Mouse (Mus musculus) skeletal muscle tissue, adult 2 months (tissue): ENCODE measurements around the gene Ttc12.

Experiments
- DNase-seq: peaks from one replicate; pipeline ENCODE4 v3.0.0-alpha.2; 2012; ENCODE audit warnings: low read depth, low spot score

Ttc12 gene

DNA sequence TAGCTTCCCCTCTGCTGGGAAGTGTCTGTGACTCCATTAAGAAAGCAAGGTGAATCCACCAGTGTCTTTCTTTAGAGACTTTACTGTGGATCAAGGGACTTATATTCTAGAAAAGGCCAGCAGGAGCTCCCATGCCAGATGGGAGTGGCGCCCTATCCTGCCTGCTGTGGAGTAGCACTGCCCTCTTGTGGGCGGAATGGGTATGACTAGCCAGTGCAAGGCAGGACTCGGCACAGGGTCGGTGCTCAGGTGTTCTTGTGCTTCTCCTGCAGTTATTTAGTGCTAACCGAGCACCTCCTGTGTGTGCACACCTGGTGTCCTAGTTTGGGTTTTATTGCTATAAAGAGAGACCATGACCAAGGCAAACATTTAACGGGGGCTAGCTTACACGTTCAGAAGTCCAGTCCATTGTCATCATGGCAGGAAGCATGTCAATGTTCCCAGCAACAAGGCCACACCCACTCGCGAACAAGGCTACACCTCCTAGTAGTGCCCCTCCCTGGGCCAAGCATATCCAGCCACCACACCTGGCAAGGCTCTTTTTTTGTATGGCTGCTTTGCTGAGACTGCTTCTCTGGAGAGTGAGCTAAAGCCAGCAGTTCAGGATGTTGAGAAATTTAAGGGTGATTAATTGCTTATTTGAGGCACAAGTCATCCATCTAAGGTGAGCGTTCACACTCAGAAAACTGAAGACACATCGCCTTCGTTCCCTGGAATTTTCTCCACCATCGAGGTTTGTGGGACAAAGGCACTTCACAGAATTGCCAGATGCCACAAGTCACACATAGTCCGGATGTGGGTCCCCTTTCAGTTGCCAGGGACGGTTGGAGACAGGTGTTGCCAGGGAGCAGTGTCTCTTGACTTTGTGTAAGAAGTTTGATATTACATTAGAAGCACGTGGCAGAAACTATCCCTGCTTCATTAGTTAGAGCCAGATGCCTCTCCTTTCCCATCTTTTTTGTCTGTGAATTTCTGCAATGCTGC is 3.2 kb upstream of the Ttc12 start:
- DNase-seq = peak; percentile 58

DNA sequence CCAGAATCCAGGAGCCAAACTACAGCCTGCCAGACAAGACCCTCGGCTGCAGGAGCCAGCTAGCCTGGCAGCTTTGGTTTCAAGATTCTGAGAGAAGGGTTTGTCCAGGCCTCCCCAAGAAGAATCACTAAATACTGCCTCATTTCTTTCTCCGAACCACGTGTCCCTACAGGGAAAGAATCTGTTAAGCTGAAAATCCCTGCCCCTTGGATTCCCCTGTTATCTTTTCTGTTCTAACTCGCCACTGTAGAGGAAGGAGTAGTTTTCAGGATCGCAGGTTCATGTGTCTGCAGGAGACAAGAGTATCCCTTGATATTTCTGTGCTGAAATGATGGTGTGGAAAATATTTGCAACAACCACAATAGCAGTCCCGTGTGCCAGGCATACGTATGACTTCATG is 2.2 kb upstream of the Ttc12 start:
- no peak for DNase-seq

DNA sequence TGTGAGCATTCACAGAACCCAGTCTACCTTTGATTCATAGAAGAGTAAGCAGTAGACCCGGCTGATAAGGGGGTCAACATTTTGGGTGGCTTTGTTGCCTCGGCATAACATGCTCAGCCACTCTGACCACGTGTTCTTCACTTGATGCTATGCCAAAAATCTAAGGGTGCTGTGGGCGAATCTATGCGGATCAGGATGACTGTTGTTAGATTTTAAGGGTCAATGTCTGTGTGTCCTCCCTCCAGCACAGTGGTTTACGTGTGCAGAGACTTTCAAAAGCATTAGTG is 1.6 kb upstream of the Ttc12 start:
- DNase-seq = no peak

GRCm38 (mm10) chr9:49486805-49487656 is 1.0 kb upstream of the Ttc12 start:
- no peak for DNase-seq

GRCm38 (mm10) chr9:49485250-49485891 is 654 bp downstream of the Ttc12 start:
- no peak for DNase-seq

DNA sequence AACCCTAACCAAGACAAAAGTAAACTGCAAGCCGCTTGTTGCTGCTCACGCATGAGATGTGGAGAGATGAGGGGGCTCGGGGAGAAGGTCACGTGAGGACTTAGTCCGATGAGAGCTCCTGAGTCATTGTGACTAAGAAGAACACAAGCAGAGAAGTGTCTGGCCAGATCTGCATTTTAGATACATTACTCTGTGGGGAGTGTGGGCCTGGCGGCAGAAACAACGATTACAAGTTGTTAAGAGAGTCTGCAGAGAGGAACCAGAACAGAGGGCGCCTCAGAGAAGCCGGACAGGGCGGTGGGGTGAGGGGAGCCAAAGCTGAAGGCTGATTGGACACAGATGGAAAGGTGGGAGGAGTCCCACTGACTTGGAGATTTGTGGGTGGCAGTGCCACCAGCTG is 2.7 kb downstream of the Ttc12 start:
- no peak for DNase-seq

DNA sequence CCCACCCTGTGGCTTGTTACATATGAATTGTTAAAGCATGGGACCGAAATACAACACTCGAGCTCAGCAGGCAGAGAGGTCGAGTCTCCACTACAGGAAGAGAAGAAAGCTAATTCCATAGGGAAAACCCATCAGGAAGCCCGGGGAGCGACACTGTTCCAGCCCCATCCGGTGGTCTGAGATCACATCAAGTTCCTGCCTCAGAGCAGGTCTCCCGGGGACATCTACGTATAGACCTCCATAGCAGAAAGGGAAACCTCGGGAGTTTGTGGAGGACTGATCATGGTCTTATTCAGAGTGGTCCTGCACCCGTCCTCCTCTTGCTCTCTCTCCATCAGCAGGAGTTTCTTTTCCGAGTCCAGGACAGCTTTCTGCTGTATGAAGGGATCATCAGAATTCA is 13.9 kb downstream of the Ttc12 start:
- no peak for DNase-seq

GRCm38 (mm10) chr9:49470946-49471345 is 15.1 kb downstream of the Ttc12 start:
- no peak for DNase-seq

GRCm38 (mm10) chr9:49470006-49470405 is 16.0 kb downstream of the Ttc12 start:
- no peak for DNase-seq

GRCm38 (mm10) chr9:49456136-49456535 is 29.9 kb downstream of the Ttc12 start:
- DNase-seq = no peak

DNA sequence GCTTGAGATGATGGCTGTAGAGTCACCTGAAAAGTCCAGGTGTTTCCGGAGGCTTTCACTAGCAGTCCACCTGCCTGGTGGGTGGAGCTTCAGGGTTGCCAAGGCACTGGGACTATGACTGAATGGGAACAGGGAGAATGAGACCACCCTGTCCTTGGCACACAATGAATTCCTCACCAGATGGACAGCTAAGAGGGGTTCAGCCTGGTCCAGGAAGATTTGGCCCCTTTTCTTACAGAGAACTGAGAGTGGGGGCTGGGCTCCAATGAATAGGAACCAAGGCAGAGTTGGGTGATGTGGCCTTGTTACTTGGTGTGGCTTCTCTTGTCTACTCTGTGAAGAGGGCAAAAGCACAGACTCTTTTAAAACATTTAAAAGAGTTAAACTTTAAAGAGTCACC is 33.6 kb downstream of the Ttc12 start:
- no peak for DNase-seq

GRCm38 (mm10) chr9:49450491-49450890 is 35.5 kb downstream of the Ttc12 start:
- DNase-seq = no peak

- no peak for DNase-seq
These were observed 43.4 kb downstream of the Ttc12 start for GRCm38 (mm10) chr9:49442621-49443020.

DNA sequence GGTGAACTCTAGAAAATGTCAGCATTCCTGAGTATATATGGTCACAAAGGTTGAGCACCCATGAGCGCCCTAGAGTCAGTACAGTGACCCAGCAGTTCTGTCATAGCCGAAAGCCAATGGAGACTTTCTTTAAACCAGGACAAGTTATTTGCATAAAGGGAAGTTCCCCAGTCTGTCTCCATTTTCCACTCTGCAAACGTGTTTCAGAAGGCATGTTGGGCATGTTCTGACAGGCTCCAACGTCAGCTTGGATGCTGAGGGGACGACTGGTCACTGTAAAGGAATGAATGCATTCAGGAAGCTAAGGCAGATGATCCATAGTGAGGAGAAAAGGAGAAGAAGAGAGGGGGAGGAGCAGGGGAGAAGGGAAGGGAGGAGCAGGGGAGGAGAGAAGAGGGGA is 58.5 kb downstream of the Ttc12 start:
- DNase-seq = no peak

DNA sequence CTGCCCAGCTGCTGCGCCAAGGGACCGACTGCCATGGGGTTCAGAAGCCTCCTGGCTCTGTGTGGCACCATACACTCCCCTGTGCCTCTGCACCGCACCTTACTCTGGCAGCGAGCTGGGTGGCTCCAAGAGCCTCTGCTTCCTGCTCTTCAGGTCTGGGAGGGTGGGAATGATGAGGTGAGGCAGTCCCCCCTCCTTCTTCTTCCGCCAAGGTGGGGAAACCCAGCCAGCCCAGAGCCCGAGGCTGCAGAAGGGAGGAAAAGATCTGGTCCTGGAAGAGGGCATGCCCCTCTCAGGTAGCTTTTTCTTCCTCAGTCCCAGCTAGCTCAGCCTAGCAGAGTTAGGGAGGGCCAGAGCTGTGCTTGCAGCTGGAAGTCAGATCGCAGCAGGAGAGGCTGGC is 59.1 kb downstream of the Ttc12 start, which contains the start of gene Ankk1:
Gene Ankk1, minus strand, starts transcription at position 101 of the 400 bp plus-strand sequence.
- DNase-seq = no peak

- DNase-seq = no peak
These were observed 60.4 kb downstream of the Ttc12 start for GRCm38 (mm10) chr9:49425585-49425984.

DNA sequence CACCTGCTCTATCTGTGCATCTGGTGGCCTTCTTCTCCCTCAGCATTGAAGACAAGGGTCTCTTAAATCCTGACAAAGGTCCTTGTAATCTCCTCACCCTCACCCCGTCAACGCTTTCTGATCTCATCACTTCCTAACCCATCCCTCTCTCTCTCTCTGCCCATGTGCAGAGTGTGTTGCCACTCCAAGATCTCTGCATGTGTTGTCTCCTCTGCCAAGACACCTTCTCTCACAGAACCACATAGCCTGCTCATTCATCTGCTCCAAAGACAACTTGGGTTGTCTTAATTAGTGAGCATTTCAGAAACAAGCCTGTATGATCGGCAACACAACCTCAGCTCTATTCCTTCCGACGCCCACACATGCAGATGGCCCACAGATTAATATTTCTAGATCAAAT is 62.2 kb downstream of the Ttc12 start:
- DNase-seq = no peak

DNA sequence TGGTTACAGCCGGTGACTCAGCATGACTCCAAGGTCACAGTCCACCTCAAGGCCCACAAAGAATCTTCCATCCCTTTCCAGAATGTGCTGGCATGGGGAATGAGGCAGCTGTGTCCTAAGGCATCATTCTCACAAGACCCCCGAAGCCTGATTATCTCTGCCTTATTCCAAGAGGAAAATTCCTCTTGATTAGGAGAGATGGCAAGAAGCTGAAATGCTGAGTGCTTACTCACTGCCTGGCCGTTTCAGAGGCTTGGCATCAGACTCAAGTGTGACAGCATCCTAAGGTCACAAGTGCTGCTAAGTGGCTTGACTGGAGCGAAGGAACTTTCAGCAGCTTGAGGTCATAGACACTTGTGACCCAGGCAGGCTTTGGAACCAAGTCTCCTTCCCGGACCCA is 75.4 kb downstream of the Ttc12 start:
- peak; percentile 21 for DNase-seq

DNA sequence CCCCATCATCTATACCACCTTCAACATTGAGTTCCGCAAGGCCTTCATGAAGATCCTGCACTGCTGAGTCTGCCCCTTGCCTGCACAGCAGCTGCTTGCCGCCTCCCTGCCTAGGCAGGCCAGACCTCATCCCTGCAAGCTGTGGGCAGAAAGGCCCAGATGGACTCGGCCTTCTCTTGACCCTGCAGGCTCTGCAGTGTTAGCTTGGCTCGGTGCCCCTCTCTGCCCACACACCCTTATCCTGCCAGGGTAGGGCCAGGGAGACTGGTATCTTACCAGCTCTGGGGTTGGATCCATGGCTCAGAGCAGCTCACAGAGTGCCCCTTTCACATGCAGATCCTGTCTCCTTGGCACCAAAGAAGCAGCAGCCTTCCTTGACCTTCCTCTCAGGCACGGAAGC is 79.0 kb downstream of the Ttc12 start:
- DNase-seq = no peak

DNA sequence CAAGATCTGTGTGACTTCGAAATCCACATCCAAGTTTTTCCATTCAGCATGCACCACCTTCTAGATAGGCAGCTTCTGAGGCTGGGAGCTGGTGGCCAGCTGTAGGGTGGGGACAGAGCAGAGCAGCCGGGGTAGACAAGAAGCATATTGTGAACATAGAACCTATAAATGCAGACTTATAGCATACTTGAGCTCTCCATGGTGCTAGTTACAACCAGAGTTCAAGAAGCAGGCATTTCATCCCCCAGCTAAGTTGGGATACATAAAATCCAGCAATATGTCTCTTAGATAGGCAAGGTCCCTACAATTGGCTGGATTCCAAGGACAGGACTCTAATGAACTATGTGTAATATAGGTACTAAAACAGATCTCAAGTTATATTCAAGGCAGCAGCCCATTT is 82.3 kb downstream of the Ttc12 start:
- DNase-seq = no peak

- DNase-seq = no peak
These were observed 90.0 kb downstream of the Ttc12 start for GRCm38 (mm10) chr9:49396006-49396405.

DNA sequence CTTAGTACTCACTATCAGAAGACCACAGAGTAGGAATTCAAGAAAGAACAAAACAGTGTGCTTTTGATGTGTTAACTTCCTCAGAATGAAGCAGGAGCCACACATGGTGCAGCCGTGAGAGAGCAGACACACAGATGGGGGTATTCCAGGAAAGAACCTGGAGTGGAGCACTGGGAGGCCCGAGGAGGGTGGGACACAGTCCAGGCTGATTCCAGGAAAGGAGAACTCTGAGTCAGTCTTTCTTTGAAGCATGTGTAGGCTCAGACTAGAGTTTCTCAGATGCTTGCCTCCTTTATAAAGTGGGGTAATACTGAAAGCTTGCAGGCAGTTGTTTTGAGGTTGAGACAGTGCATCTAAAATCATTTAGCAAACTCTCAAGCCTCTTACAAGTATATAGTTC is 93.8 kb downstream of the Ttc12 start:
- no peak for DNase-seq
